9 mouse cellular contexts compared by ENCODE assay signal in genomic region chr11:88404816-88405613, GRCm38 (mm10).
DNase-seq lines count a peak whose midpoint lies in the region; ATAC-seq and TF ChIP-seq lines count a peak whose summit lies in the region.
"Had no signal": no experiment of that assay in that cellular context is flagged by ENCODE, and none has a peak within 500 bp of the region (broad histone marks: within the 10 kb centered on the region; RNA-seq: fewer than 3 reads in every experiment).

No protein-coding gene starts in this region.

- no peak overlapping the region for H3K9ac ChIP-seq in lung, embryonic 16.5 days (ENCODE audit: low read length)
- H3K9ac ChIP-seq in hindbrain, embryonic 13.5 days = peak overlapping the region; percentile 58
- H3K9ac ChIP-seq in midbrain, embryonic 16.5 days (ENCODE audit: low read depth, low read length) = peak overlapping the region; percentile 56
- peak overlapping the region; percentile 38; the same call in 1 of the 2 replicates for H3K9ac ChIP-seq in stomach, postnatal 0 days (ENCODE audit: low read length)

- no peak for DNase-seq in lung, adult 2 months
- peak; percentile 75 for DNase-seq in gastrocnemius, adult 18-20 months (ENCODE audit: low spot score)
- peak; percentile 54 to 65 for DNase-seq in layer of hippocampus, postnatal 14 days (ENCODE audit: low spot score in 2 of 2)
- peak; percentile 50 for DNase-seq in stomach, postnatal 0 days (ENCODE audit: low spot score)
- no peak for DNase-seq in spleen, postnatal 10 days (ENCODE audit: low spot score in 2 of 2)

- H3K27ac ChIP-seq in lung, embryonic 16.5 days (ENCODE audit: low read length) = peak overlapping the region; percentile 10
- H3K27ac ChIP-seq in hindbrain, embryonic 13.5 days = peak overlapping the region; percentile 94
- peak overlapping the region; percentile 79 for H3K27ac ChIP-seq in midbrain, embryonic 16.5 days (ENCODE audit: low read length)
- peak overlapping the region; percentile 84 for H3K27ac ChIP-seq in stomach, postnatal 0 days (replicated peaks)

- H3K4me1 ChIP-seq in lung, embryonic 16.5 days (replicated peaks; ENCODE audit: control insufficient read depth, insufficient read depth, low read length) = peaks cover 35% of the 10 kb centered on the region
- peaks cover 5% of the 10 kb centered on the region; the same call in 1 of the 2 replicates for H3K4me1 ChIP-seq in lung, adult 2 months (ENCODE audit: control insufficient read depth, insufficient read depth, low read length)
- peaks cover 90% of the 10 kb centered on the region for H3K4me1 ChIP-seq in hindbrain, embryonic 13.5 days (replicated peaks)
- peaks cover 36% of the 10 kb centered on the region for H3K4me1 ChIP-seq in midbrain, embryonic 16.5 days (ENCODE audit: control insufficient read depth, insufficient read depth, low read length)
- H3K4me1 ChIP-seq in stomach, postnatal 0 days (replicated peaks; ENCODE audit: control insufficient read depth, insufficient read depth) = peaks cover 10% of the 10 kb centered on the region; the same call in 1 of the 2 replicates

- H3K4me3 ChIP-seq in lung, embryonic 16.5 days (ENCODE audit: low read length) = no peak overlapping the region
- H3K4me3 ChIP-seq in lung, adult 2 months (replicated peaks; ENCODE audit: extremely low read depth, low read depth, low read length) = no peak overlapping the region
- H3K4me3 ChIP-seq in hindbrain, embryonic 13.5 days = no peak overlapping the region
- H3K4me3 ChIP-seq in midbrain, embryonic 16.5 days (ENCODE audit: low read depth, low read length) = no peak overlapping the region
- no peak overlapping the region for H3K4me3 ChIP-seq in stomach, postnatal 0 days (ENCODE audit: low read depth, low read length)
- H3K4me3 ChIP-seq: erythroblast, embryonic 14.5 days had no signal

- peak; percentile 79 for ATAC-seq in lung, embryonic 16.5 days (ENCODE audit: low read depth)
- ATAC-seq in hindbrain, embryonic 13.5 days (ENCODE audit: low FRiP score) = peak; percentile 50; the same call in 1 of the 2 replicates
- peak; percentile 39; the same call in 1 of the 2 replicates for ATAC-seq in midbrain, embryonic 16.5 days
- ATAC-seq in stomach, postnatal 0 days (ENCODE audit: low FRiP score, low TSS enrichment) = no peak

- no peak for TF ChIP-seq CTCF in lung, adult 2 months (IDR thresholded peaks at IDR 0.05; ENCODE audit: insufficient read depth, low read length)
- TF ChIP-seq CTCF in stomach, postnatal 0 days (IDR thresholded peaks at IDR 0.05; ENCODE audit: low read depth) = 0 out of 2 replicates have a peak, but pooled peaks have one; percentile 7

- no peaks in the 10 kb centered on the region for H3K9me3 ChIP-seq in lung, embryonic 16.5 days (ENCODE audit: control insufficient read depth, low read length)
- no peaks in the 10 kb centered on the region for H3K9me3 ChIP-seq in hindbrain, embryonic 13.5 days
- H3K9me3 ChIP-seq in midbrain, embryonic 16.5 days (replicated peaks; ENCODE audit: control insufficient read depth, low read length, poor library complexity, severe bottlenecking) = no peaks in the 10 kb centered on the region
- no peaks in the 10 kb centered on the region for H3K9me3 ChIP-seq in stomach, postnatal 0 days (ENCODE audit: control insufficient read depth, low read length)

- 29% methylated on average over 17 of the region's 17 CpGs for WGBS in lung, embryonic 16.5 days
- 33% methylated on average over 17 of the region's 17 CpGs for WGBS in lung, adult 2 months
- WGBS in hindbrain, embryonic 13.5 days = 14% methylated on average over 17 of the region's 17 CpGs
- WGBS in midbrain, embryonic 16.5 days = 17% methylated on average over 17 of the region's 17 CpGs
- 18% methylated on average over 17 of the region's 17 CpGs for WGBS in stomach, postnatal 0 days

- H3K36me3 ChIP-seq in lung, embryonic 16.5 days (ENCODE audit: control insufficient read depth, insufficient read depth, low read length) = no peaks in the 10 kb centered on the region
- H3K36me3 ChIP-seq in hindbrain, embryonic 13.5 days = no peaks in the 10 kb centered on the region; the same call in 1 of the 2 replicates
- no peaks in the 10 kb centered on the region; the same call in 1 of the 2 replicates for H3K36me3 ChIP-seq in midbrain, embryonic 16.5 days (ENCODE audit: control insufficient read depth, insufficient read depth, low read length)
- no peaks in the 10 kb centered on the region for H3K36me3 ChIP-seq in stomach, postnatal 0 days (ENCODE audit: control insufficient read depth, insufficient read depth, low read length)

- no peak for TF ChIP-seq POLR2A in lung, adult 2 months (IDR thresholded peaks at IDR 0.05; ENCODE audit: borderline replicate concordance, extremely low read depth, low read depth, low read length)

- peak overlapping the region; percentile 40; the same call in 1 of the 2 replicates for H3K4me2 ChIP-seq in lung, embryonic 16.5 days (ENCODE audit: low read depth, low read length)
- H3K4me2 ChIP-seq in hindbrain, embryonic 13.5 days = peak overlapping the region; percentile 34
- peak overlapping the region; percentile 34 for H3K4me2 ChIP-seq in midbrain, embryonic 16.5 days (ENCODE audit: low read length)
- H3K4me2 ChIP-seq in stomach, postnatal 0 days (replicated peaks; ENCODE audit: low read depth) = peak overlapping the region; percentile 31

- H3K27me3 ChIP-seq in lung, embryonic 16.5 days (ENCODE audit: control insufficient read depth, insufficient read depth, low read depth, low read length) = no peaks in the 10 kb centered on the region
- H3K27me3 ChIP-seq in hindbrain, embryonic 13.5 days = no peaks in the 10 kb centered on the region
- H3K27me3 ChIP-seq in midbrain, embryonic 16.5 days (ENCODE audit: control insufficient read depth, insufficient read depth, low read depth, low read length) = no peaks in the 10 kb centered on the region
- no peaks in the 10 kb centered on the region for H3K27me3 ChIP-seq in stomach, postnatal 0 days (ENCODE audit: control insufficient read depth, insufficient read depth, low read length)

- no peak for TF ChIP-seq EP300 in stomach, postnatal 0 days (optimal IDR thresholded peaks at IDR 0.05)

Comparison
In these comparisons a context has a peak if more than half of its experiments do, and no peak if none do; other contexts are left out.
1. H3K27ac ChIP-seq: peak in every context shown above with its lines; median percentile 94 in hindbrain, embryonic 13.5 days; 84 in stomach, postnatal 0 days; 79 in midbrain, embryonic 16.5 days; 10 in lung, embryonic 16.5 days.
2. DNase-seq: peak in gastrocnemius, adult 18-20 months (single experiment), layer of hippocampus, postnatal 14 days (2 of 2) and stomach, postnatal 0 days (single experiment); none in lung, adult 2 months (single experiment) and spleen, postnatal 10 days (0 of 2).
3. Peak in every context shown above with its lines, with median percentiles within 50 percentile points of each other: H3K4me2 ChIP-seq.